Mouse (Mus musculus) right cerebral cortex, adult 18-20 months (tissue): Measurements from ENCODE around the gene Kcnab3.
"Not testable (repeated sequence)": the region's sequence is repeated elsewhere in the genome, so short reads cannot be mapped to it uniquely, and the experiment has no call there.

Experiments used
- DNase-seq: peaks from one replicate; pipeline ENCODE4 v3.0.0; 2022; ENCODE audit warnings: mixed read lengths

The Kcnab3 gene

GRCm38 (mm10) chr11:69325628-69326407 is at the start of gene Kcnab3:
Gene Kcnab3, plus strand, starts transcription at chr11:69326258.
- DNase-seq: peak; percentile 89

- DNase-seq: no peak
Observed at GRCm38 (mm10) chr11:69277267-69277666, 48.8 kb upstream of the Kcnab3 start.

- DNase-seq: no peak
Observed at GRCm38 (mm10) chr11:69291111-69291510, 34.9 kb upstream of the Kcnab3 start.

GRCm38 (mm10) chr11:69295286-69295685 is 30.8 kb upstream of the Kcnab3 start:
- DNase-seq: peak; percentile 29

GRCm38 (mm10) chr11:69297799-69298198 is 28.3 kb upstream of the Kcnab3 start:
- DNase-seq: peak; percentile 21

- DNase-seq: no peak
Observed at GRCm38 (mm10) chr11:69298231-69298630, 27.8 kb upstream of the Kcnab3 start.

- DNase-seq: no peak
Observed at GRCm38 (mm10) chr11:69302817-69303216, 23.2 kb upstream of the Kcnab3 start.

GRCm38 (mm10) chr11:69305291-69305690 is 20.8 kb upstream of the Kcnab3 start:
- DNase-seq: no peak

- DNase-seq: no peak
Observed at GRCm38 (mm10) chr11:69306039-69306438, 20.0 kb upstream of the Kcnab3 start.

- DNase-seq: no peak
Observed at GRCm38 (mm10) chr11:69311266-69311665, 14.8 kb upstream of the Kcnab3 start.

- DNase-seq: no peak
Observed at GRCm38 (mm10) chr11:69316361-69316760, 9.7 kb upstream of the Kcnab3 start.

- DNase-seq: not testable (repeated sequence)
Observed at GRCm38 (mm10) chr11:69318000-69318399, 8.1 kb upstream of the Kcnab3 start.

- DNase-seq: no peak
Observed at GRCm38 (mm10) chr11:69321580-69321979, 4.5 kb upstream of the Kcnab3 start.

- peak; percentile 56 for DNase-seq
Observed at GRCm38 (mm10) chr11:69322010-69322409, 4.0 kb upstream of the Kcnab3 start.

- no peak for DNase-seq
Observed at GRCm38 (mm10) chr11:69322693-69323471, 3.2 kb upstream of the Kcnab3 start.

GRCm38 (mm10) chr11:69323667-69324111 is 2.4 kb upstream of the Kcnab3 start, which contains the start of the genes Cntrob and Trappc1:
Gene Cntrob, minus strand, starts transcription at chr11:69323775.
Gene Trappc1, plus strand, starts transcription at chr11:69323980.
- DNase-seq: peak; percentile 99

GRCm38 (mm10) chr11:69324749-69325148 is 1.3 kb upstream of the Kcnab3 start:
- DNase-seq: no peak

GRCm38 (mm10) chr11:69326408-69327156 is 524 bp downstream of the Kcnab3 start:
- DNase-seq: no peak

GRCm38 (mm10) chr11:69327157-69327442 is 1.0 kb downstream of the Kcnab3 start:
- DNase-seq: no peak

GRCm38 (mm10) chr11:69327648-69328047 is 1.6 kb downstream of the Kcnab3 start:
- DNase-seq: no peak

- no peak for DNase-seq
Observed at GRCm38 (mm10) chr11:69328517-69328916, 2.5 kb downstream of the Kcnab3 start.

GRCm38 (mm10) chr11:69331152-69331551 is 5.1 kb downstream of the Kcnab3 start:
- DNase-seq: no peak

- DNase-seq: peak; percentile 81
Observed at GRCm38 (mm10) chr11:69331929-69332405, 5.9 kb downstream of the Kcnab3 start.
